Mouse (Mus musculus) megakaryocyte progenitor cell, adult 5-6 weeks (primary cell): ENCODE data around the gene Zfhx3. TPM values are rescaled to one million over a fixed set of nuclear protein-coding genes. Genes with fewer than 3 reads are reported as not detected.

Source experiments
- ATAC-seq: replicated peaks from 2 replicates; pipeline ENCODE4 v1.8.0; 2016; ENCODE audit warnings: mild to moderate bottlenecking, moderate TSS enrichment, inconsistent platforms; ENCODE audit not compliant: poor library complexity
- total RNA-seq, 2 experiments: library from RNA; stranded (forward) in 1 of 2; stranded (reverse) in 1 of 2; fragments of 157-497, 149-512 nt in 1 of 2; fragments of 200-1000 nt in 1 of 2; gene quantifications; 2 replicates each; pipeline versions ENCODE4 v1.2.3 to v1.2.4; 2015 to 2017

Gene Zfhx3
- total RNA-seq, 2 experiments from 2014 or later, result 0.25 to 1.7 TPM

DNA sequence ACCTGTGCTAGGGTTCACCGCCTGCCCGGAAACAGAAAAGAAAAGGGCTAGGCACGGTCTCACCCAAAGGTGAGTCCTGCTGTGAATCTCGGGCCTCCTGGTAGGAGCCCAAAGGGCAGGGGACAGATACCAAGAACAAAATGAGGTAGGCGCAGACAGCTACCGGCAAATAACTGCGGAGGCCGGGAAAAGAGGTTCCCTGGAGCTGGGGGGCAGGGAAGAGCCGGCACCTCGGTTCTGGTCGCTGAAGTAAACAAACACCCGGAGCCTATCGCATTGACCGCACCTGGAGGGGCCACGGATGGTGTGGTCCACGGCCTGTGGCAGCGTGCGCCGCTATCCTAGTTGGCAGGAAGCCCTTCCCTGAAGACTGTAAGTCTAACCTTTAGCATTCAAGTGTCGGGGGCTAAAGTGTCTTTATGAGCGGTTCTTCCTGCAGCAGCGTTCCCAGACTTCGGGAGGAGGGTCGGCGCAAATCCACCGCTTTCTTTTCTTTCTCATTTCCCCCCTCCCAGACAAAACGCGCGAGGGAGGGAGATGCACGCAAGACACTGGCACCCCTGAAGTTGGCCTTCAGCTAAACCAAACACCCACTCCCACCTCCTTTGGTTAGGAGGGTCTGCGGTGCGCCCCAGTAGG lies 752.9 kb downstream of the Zfhx3 start:
- no peak for ATAC-seq

DNA sequence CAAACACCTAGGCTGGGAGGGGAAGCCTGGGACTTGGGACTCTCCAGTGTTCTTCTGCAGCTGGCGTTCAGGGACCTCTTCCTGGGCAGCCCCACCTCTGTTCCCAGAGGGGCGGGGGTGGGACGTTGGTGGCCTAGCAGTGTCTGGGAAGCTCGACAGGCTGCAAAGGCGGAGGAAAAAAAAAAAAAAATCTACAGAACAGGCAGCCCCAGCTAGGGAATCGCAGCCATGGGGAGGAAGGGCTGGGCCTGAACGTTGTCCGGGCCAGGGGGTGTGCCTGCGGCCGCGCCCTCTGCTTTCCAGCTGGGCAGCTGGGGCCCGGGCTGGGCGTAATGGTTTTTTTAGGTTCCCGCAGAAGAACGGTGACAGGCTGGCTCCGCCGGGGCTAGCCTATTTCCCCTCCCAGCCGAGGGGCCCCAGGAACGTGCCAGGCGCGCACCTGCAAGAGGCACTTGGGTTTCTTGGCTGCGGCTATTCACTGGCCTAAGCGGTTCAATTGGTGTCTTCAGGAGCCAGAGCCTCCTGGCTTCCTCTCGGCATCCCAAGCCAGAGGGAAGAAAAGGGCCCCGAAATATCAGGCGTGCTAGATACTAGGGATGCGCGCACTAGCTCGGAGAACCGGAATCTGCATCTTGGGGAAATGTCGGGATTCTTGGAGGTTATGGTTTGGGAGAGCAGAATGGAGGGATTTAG lies 753.6 kb downstream of the Zfhx3 start:
- 0 out of 2 replicates have a peak, but pooled peaks have one; percentile 6 for ATAC-seq

DNA sequence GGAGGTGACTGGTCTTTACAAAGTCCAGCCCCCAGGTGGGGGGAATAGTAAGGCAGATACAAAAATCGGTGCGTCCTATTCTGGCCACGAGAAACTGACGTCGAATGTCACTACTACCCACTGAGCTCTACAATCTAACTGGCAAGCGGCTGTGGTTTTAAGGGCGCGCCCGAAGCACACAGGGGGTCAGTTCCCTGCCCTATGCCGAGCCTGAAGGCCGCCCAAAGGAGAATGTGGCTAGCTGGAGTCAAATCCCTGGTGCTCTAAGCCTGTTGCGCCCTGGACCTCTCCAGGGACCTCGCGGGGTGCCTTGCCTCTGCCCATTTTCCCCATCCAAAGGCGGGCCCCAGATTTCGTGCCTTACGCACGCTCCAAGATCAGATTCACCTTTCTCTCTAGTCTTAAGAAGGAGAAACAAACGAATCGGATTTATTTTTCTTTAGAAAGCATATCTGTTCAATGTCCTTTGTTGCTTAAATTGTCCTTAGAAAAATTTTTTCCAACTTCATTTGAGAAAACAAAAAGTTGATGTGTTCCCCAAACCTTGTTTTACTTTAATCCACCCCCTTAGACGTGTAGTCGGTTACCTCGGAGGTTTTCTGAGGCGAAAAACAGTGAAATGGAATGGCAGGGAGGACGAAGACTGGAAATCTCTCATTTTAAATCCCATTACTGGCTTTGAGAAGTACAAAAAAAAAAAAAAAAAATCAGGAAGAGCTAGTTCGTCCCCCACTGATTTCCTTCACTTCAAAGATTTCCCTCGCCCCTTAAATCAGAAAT lies 754.4 kb downstream of the Zfhx3 start:
- ATAC-seq, result no peak

DNA sequence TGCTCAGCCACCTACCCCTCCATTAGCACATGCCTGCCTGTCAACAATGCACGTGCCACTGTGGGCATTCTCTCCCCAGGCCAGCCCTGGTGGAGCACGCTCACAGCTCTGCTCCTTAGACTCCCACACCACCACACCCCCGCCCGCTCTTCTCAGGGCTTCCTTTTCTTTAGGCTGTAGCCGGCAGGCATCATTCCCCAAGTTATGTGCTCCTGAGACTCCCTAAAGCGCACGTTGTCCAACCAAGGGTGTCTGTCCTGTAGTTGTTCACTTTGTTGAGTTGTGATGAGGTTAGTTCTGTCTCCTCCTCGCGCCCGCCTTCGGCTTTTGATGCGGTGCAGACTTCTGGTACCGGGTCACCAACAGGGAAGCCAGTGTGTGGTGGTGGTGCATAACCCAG lies 755.1 kb downstream of the Zfhx3 start:
- ATAC-seq, result no peak

DNA sequence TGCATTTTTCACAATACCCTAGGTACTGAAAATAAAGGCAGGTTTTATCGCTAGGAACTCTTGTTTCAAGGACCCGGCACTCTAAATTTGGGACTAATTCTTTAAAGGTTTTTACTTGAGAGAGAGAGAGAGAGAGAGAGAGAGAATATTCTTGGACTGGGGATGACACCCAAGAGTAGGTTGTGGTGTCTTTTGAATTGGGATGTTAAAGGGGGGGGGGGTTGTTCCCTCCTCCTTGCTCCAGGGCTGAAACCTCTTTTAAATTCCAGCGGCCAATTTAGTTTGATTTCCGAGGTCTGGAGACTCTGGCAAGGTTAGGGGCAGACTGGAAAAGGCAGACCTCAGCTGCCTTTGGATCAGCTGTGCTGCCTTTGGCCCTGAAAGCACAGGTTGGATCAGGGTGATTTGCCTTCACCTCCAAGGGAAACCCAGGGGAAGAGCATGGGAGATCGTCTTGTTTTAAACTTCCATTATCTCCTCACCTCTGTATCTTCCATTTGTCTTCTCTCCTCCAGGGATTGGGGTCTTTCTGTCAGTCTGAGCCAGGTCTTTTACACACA lies 755.7 kb downstream of the Zfhx3 start:
- ATAC-seq, result no peak

DNA sequence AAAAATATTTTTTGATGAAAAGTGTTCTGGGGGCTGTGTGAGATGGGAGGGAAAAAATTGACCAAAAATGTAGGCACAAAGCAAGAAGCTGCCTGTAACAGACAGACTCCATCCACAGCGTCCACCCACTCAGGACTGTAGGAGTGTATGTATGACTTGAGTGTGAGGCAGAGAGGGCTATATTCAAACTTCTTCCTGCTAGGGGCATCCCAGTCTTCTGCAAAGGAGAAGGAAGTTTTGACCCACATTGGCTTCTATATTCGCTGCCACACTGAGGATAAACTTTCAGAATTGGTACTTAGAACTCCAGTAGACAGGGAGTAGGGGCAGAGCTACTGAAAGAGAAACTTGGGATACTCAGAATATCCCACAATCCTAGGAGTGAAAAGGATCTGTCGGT lies 756.6 kb downstream of the Zfhx3 start:
- no peak for ATAC-seq

DNA sequence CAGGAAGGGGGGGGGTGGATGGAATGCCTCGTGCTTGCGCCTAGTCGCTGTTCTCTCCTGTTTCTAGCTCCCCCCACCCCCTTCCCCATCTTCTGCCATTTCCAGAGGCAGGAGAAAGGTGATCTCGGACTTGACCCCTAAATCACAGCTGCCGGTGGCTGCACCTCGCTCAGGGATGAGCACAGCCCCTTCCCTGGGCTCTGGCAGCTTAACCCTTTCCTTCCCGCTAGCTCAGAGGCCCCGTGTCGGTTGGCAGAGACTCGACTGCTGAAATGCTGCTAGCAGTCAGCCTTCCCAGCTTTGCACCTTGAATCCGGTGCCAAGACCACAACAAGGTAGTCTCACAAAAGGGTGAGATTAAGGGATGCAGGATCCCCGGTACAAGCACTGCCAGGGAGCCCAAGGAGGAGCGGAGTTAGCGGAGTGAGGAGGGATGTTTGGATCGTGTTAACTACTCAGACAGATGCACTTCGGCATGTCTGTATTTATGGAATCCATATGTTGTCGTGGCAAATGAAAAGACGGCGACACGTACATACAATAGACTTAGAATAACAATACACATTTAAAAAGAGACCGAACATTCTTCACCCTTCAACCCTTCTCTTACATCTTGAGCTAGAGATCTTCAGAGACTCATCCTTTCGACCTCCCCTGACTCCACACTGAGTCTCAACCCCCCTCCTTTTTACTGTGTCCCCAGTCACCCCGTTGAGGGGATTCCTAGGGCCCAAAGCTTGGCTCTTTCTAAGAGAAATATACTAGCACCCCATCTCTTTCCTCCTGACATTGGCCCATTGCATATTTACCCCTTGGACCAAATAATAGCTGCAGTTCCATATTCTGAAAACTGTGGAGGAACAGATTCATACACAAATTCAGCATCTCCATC lies 757.3 kb downstream of the Zfhx3 start:
- ATAC-seq, result no peak

DNA sequence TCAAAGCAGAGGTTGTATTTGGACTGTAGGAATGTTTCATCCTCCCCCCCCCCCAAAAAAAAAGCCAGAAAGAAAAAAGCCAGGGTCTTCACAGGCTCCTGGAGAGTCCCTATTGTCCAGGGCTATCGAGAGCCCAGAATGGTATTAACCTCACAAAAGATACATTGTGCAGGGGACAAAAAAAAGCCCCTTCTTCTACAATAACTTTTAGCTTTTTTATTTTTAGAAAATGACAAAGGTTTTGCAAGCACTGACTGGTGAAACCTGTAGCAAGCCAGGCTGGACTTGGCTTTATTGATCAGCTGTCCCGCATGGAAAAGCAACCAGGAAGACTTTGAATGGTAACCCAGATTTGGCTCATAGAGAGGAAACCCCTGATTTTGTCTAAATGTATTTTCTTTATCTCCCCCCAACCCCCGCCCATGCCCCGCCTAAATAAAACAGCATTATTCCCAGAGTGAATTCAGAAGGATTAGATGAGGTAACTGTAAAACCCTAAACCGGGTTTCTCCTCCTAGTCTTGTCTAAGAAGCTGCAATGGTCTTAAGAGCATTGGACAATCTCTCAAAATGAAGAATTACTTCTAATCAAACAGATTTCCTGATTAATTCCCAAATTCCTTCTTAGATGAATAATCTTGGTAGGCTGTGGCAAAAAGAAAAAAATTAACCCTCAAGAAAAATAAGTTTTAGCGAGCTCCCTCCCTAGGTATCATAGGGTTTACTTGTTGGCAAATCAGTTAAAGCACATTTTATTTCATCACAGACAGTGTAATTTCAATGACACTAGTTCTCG lies 759.1 kb downstream of the Zfhx3 start:
- no peak for ATAC-seq

DNA sequence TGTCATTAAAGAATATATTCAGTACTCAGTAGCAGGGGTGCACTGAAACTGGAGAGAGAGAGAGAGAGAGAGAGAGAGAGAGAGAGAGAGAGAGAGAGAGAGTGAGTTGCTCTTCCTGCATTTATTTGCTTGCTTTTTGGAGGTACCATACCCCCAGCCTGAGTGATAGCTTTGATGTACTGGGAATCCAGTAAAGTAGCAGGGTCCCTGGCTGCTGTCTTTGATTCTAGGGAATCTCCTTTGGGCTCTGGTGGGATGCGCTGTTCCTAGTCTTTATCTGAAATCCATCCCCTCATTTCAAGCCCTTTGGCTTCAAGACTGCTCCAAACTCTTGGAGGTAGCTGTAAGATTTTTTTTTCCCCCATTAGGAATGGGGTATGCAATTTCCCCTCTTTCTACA lies 759.8 kb downstream of the Zfhx3 start:
- no peak for ATAC-seq

DNA sequence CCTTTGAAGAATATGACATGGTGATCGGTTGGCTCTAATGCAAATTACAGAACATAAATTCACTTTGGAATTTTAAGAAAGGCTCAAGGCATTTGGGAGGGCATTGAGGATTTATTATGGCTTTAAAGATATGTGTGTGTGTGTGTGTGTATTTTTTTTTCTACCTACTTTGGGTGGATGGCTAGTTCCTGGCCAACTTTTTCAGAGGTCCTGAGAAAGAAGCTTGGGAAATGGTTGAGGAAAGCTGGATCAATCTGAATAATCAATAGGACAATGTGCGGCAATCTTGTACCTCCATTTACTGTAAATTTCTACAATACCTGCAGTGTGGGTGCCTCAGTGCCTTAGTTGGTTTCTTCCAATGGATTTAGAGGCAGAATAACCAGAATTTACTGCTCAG lies 763.3 kb downstream of the Zfhx3 start:
- no peak for ATAC-seq

DNA sequence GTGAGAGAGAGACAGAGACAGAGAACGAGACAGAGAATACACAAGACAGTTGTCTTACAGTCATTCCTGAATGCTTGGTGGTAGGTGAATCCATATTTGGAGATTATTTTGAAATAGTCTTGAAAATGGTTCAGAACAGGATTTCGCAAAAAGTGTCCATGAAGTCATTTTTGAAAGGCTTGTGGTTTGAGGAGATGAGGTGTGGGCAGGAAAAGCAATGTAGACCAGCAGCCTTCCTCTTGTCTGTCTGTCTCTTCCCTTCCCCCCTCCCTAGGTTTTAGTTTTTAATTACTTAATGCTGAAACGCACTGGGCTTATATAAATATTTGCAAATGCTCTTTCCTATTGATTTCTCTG lies 764.0 kb downstream of the Zfhx3 start:
- peak; percentile 57 for ATAC-seq

DNA sequence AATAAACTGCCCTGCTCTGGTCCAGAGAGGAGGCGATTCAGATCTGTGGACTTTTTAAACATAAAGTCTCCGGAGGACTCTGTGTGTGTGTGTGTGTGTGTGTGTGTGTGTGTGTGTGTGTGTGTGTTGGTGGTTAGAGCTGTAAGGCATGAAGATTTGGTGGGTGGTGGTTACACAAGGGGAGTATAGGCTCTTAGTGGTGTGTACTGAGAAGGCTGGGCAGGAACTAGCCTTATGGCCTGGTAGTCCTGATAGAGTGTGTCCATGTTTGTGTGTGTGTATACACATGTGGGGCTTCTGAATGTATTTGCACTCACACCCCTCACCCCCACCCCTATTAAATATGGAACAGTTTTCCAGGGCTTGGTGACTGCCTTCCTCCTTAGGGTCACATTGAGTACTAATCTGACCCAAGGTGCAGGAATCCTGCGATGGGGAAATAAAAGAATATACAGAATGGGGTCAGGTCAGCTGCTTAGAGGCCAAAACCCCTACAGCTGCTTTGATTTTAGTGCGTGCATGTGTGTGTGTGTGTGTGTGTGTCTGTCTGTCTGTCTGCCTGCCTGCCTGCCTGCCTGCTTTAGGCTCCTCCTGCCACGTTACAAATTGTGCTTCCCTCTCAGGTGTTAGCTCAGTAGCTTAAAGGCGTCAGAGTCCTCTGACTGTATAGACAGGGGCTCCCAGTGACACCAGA lies 764.6 kb downstream of the Zfhx3 start:
- peak; percentile 41 for ATAC-seq

DNA sequence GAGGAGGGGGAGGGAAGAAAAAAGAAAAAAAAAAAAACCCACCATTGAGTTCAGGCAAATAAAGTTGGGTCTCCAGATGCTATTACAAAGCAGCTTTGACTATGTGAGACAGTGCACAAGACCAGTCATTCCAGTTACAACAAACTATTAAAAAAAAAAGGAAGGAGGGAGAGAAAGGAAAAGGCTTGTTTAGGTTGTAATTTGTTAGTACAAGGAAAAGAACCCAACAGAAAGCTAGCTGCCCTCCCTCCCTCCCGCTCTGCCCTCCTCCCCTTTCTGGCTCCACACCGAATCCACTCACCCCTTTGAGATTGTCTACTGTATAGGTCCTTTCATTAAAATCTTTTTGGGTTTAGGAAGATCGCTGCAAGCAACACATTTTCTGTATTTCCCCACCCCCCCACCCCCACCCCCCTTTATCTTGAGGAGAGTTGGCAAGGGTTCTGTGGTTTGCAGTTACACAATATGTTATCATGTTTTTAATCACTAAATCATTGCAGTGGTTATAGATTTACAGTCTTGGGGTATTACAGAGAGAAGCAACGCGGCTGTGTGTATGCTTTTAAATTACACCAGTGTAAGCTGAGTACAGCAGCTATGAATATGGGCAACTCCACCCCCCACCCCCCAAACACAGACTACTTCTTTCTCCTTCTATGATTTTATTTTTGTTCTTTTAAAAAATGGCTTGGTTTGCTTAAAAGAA lies 765.3 kb downstream of the Zfhx3 start:
- ATAC-seq, result no peak

DNA sequence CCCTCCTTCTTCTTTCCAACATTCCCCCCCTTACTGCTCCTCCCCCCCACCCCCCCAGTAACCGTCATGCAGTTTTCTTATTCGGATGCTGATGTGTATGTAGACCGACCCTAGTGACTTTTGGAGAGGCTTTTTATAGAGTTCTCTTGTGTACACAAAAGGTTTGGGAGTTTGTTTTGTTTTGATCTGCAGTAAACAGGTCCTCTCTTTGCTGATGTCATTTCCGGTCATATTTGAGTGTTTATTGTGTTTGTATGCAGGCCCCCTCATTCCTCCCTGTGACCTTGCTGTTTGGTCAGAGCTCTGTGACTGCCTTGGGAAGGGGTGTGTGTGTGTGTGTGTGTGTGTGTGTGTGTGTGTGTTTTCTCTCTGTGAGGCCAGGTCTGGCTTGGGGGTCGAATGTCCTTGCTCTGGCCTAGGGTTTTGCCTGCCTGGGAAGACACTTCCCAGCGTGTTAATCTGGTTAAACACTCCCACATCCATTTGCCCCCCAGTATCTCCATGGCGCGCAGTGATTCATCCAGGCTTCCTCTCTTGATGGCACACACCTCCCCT lies 766.5 kb downstream of the Zfhx3 start:
- ATAC-seq, result no peak

DNA sequence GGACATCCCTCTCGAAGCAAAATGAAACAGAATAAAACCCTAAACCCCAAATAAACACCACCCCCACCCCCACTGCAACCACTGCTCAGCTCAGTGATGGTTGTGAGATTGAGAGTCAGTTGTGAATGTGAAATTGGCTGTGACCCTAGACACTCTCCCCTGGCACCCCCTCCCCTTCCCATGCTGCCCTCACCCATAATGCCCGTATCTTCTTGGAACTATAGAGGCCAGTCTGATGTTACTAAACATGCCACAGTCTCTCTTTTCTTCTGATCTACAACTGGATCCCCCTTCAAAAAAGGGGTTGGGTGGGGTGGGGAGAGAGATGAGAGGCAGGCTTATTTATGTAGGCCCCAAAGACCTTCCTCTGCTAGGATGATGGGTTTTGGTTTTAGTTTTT lies 767.0 kb downstream of the Zfhx3 start:
- ATAC-seq, result no peak

DNA sequence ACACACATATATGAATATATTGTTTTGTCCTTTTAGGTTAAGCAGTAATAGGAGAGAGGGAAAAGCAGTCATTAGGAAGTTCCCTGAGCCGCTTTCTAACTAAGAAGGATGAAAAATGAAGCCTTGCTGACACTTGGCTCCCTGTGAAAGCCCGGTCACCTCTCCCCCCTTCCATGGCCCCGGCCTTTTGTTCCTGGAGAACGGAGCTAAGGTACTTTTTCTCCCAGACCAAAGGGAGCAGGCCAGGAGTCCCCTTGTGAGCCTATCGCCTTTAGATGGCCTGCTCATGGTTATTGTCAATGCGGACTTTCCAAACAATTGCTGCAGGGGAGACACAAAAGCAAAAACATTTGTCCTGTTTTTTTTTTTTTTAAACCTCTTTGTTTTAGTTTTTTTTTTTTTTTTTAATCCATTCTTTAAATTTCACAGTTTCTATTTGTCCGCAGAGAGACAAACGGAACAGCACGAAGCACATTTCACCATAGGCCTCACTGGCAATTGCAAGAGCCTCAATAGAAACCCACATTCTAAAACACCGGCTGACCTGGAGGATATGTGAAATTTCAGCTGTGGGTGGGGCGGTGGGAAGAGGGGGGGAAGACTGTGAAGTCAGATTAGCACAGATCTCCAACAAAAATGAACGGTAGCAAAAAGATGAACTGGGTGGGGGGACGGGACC lies 767.6 kb downstream of the Zfhx3 start:
- peak; percentile 35 for ATAC-seq

DNA sequence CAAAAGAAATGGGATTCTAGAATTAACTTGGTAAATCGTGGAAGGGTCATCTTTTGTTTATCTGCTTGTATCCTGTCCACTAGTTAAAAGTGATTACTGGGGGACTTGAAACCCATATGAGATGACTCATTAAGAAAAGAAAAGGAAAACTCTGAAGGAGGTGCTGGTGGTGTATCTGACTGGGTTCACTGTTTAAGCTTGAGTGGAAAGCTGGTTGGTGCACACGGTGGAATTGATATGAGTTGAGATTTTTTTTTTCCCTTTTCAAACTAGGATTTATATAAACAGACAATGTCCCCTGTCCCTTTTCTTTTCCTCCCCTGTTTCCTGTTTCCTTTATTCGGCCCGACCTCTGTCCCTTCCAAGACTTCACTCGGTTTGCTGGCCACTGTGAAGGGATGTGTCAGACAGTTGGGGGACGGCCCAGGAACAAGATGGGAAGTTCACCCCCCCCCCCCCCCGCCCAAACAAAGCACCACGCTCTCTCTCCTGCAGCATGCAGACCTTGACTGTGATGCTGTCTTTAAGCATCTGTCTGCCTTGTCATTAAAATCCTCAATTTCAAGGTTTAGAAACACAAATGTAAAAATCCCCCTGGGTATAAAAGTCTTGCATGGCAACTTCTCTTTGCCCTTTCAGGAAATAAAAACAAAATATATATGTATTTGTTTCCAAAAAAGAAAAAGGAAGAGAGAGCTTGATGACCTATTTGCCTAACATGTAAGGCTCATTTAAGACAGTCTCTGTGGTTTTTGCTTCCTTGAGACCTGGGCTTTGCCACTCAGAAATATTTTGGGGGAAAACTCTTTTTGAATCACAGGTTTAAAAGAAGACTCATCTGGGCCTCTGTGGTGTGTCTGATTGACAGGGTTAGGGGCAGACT lies 768.4 kb downstream of the Zfhx3 start:
- ATAC-seq, result no peak
